Mouse (Mus musculus) erythroblast, embryonic 14.5 days (primary cell): ENCODE measurements around the gene Tbca. TPM values are rescaled to one million over a fixed set of nuclear protein-coding genes. Genes with fewer than 3 reads are reported as not detected.

ENCODE experiments used
- H3K27me3 ChIP-seq: 2 replicates; pipeline ENCODE4 v1.6.1; 2012; ENCODE audit warnings: inconsistent platforms; ENCODE audit not compliant: control insufficient read depth
- H3K36me3 ChIP-seq: 2 replicates; pipeline ENCODE4 v1.6.1; 2012; ENCODE audit warnings: mild to moderate bottlenecking, inconsistent platforms; ENCODE audit not compliant: control insufficient read depth
- H3K4me1 ChIP-seq: 2 replicates; pipeline ENCODE4 v1.6.1; 2012; ENCODE audit warnings: inconsistent platforms; ENCODE audit not compliant: control insufficient read depth
- H3K4me3 ChIP-seq: replicated peaks from 2 replicates; pipeline ENCODE3; 2012; ENCODE audit warnings: moderate library complexity, mild to moderate bottlenecking, inconsistent platforms
- H3K9me3 ChIP-seq: 2 replicates; pipeline ENCODE4 v1.6.1; 2012; ENCODE audit warnings: low read length, inconsistent platforms, mixed read lengths; ENCODE audit not compliant: control insufficient read depth
- GATA1 ChIP-seq: IDR thresholded peaks from 2 replicates; pipeline ENCODE4 v1.6.1; 2012; ENCODE audit warnings: low read length, inconsistent platforms, mixed read lengths
- TAL1 ChIP-seq: IDR thresholded peaks from 3 replicates; pipeline ENCODE4 v1.6.1; 2012; ENCODE audit warnings: low read length, inconsistent platforms, mixed read lengths
- polyA plus RNA-seq: library from polyadenylated mRNA; stranded (reverse); fragments of >175 nt; gene quantifications from 2 replicates; pipeline ENCODE4 v1.2.3, GENCODE M21; 2012

Tbca gene
- polyA plus RNA-seq, 1 experiment = 1.5 TPM

- no peaks in the 10 kb centered on the region for H3K4me1 ChIP-seq
- no peak overlapping the region for H3K4me3 ChIP-seq
- H3K36me3 ChIP-seq = no peaks in the 10 kb centered on the region
- peaks cover 100% of the 10 kb centered on the region for H3K27me3 ChIP-seq
- peaks cover 3% of the 10 kb centered on the region; the same call in 1 of the 2 replicates for H3K9me3 ChIP-seq
- TF ChIP-seq GATA1 (no peak), TAL1 (no peak)
Measured at GRCm38 (mm10) chr13:94874039-94874425, 85.3 kb downstream of the Tbca start.

- Histone ChIP-seq H3K4me3 (no peak overlapping the region), H3K27me3 (peaks cover 99% of the 10 kb centered on the region), H3K36me3 (no peaks in the 10 kb centered on the region), H3K4me1 (no peaks in the 10 kb centered on the region), H3K9me3 (peaks cover 3% of the 10 kb centered on the region; the same call in 1 of the 2 replicates)
- TF ChIP-seq GATA1 (no peak), TAL1 (no peak)
Measured at GRCm38 (mm10) chr13:94874656-94875395, 86.1 kb downstream of the Tbca start.

DNA sequence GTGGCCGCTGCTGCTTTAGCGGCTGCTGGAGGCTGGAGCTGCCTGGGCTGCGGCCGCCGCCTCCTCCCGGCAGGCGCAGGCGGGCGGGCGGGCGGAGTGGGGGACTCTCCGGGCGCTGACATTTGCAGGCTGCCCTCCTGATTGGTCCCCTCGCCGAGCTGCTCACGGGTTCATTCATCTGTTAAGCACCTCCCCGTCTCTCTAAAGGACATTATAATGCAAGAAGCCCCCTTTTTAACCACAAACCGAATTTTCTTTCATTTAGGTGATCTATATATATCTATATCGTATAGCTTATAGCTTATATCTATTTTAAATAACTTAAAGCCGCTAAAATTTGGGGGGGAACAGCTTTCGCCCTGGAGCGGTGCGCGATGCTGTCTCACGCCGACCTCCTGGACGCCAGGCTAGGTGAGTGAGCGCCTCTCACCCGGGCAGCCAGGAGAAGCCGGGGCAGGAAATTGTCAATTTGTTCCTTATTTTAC is 86.7 kb downstream of the Tbca start, which contains the start of gene Otp:
Gene Otp, plus strand, starts transcription at position 207 of the 485 bp plus-strand sequence.
- H3K9me3 ChIP-seq = peaks cover 3% of the 10 kb centered on the region; the same call in 1 of the 2 replicates
- H3K36me3 ChIP-seq = no peaks in the 10 kb centered on the region
- peaks cover 99% of the 10 kb centered on the region for H3K27me3 ChIP-seq
- TF ChIP-seq GATA1 = no peak
- no peak for TF ChIP-seq TAL1
- no peak within 1 kb of the TSS for H3K4me3 ChIP-seq
- H3K4me1 ChIP-seq = no peaks in the 10 kb centered on the region

- no peak for TF ChIP-seq GATA1
- no peak for TF ChIP-seq TAL1
- no peaks in the 10 kb centered on the region for H3K4me1 ChIP-seq
- H3K36me3 ChIP-seq = no peaks in the 10 kb centered on the region
- H3K9me3 ChIP-seq = peaks cover 3% of the 10 kb centered on the region; the same call in 1 of the 2 replicates
- H3K27me3 ChIP-seq = peaks cover 99% of the 10 kb centered on the region
- no peak overlapping the region for H3K4me3 ChIP-seq
Measured at GRCm38 (mm10) chr13:94876286-94877210, 87.8 kb downstream of the Tbca start.

GRCm38 (mm10) chr13:94877211-94877590 is 88.5 kb downstream of the Tbca start:
- TF ChIP-seq GATA1 (no peak), TAL1 (no peak)
- H3K4me1 ChIP-seq = no peaks in the 10 kb centered on the region
- peaks cover 99% of the 10 kb centered on the region for H3K27me3 ChIP-seq
- H3K4me3 ChIP-seq = no peak overlapping the region
- peaks cover 3% of the 10 kb centered on the region; the same call in 1 of the 2 replicates for H3K9me3 ChIP-seq
- no peaks in the 10 kb centered on the region for H3K36me3 ChIP-seq

DNA sequence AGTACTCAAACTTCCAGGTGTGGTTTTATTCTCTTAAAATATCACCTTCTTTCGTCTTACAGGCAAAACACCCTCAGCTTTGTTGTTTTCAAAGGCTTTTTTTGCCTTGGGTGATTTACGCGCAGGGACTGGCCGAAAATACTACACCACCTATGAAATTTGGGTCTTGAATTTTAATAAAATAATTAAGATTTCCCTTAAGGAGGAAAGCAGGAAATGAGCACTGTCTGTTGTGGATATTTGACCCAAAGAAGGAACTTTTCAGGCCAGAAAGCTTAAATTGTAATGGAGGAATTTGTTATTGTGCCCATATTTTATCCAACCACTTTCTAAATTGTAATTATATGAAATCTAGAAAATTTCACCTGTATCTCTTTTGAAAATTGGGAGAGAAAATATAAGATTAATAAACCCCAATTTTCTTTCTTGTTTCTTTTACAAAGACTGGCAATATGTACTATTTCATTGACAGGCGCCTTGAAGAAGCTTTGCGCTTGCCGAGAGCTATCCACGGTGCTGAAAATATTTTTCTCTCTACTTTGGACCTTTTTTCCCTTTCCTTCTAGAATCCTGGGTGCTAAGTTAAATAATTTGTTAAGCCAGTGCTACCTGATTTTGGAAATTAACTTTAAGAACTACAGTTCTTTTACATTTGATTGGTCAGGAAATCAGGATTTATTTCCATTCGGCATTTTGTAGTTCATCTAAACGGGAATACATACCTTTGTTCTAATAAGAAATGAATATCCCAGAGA is 89.5 kb downstream of the Tbca start:
- H3K4me1 ChIP-seq = peaks cover 1% of the 10 kb centered on the region
- TF ChIP-seq TAL1 = no peak
- no peak for TF ChIP-seq GATA1
- H3K27me3 ChIP-seq = peaks cover 99% of the 10 kb centered on the region
- no peaks in the 10 kb centered on the region for H3K36me3 ChIP-seq
- H3K9me3 ChIP-seq = peaks cover 3% of the 10 kb centered on the region; the same call in 1 of the 2 replicates
- no peak overlapping the region for H3K4me3 ChIP-seq

DNA sequence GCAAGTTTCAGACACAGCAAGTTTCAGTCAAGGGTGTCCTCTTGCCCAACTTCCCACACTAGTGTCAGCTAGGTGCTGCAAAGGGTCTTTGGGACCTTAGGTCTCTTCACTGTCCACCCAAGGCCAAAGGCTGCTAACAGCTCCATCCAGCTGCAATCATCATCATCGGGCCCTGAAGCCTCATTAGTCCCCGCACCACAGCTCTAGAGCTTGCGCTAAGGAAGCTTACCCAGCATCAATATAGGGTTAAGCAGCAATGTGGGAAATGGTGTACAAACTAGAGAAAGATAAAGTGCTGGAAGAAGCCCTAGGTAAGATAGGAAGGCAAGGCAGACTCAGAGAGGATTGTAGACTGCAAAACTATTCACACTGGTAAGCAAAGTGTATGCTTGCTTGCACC is 92.5 kb downstream of the Tbca start:
- no peak overlapping the region for H3K4me3 ChIP-seq
- H3K4me1 ChIP-seq = peaks cover 3% of the 10 kb centered on the region
- peaks cover 99% of the 10 kb centered on the region for H3K27me3 ChIP-seq
- H3K36me3 ChIP-seq = no peaks in the 10 kb centered on the region
- TF ChIP-seq GATA1 (no peak), TAL1 (no peak)
- H3K9me3 ChIP-seq = peaks cover 5% of the 10 kb centered on the region; the same call in 1 of the 2 replicates

DNA sequence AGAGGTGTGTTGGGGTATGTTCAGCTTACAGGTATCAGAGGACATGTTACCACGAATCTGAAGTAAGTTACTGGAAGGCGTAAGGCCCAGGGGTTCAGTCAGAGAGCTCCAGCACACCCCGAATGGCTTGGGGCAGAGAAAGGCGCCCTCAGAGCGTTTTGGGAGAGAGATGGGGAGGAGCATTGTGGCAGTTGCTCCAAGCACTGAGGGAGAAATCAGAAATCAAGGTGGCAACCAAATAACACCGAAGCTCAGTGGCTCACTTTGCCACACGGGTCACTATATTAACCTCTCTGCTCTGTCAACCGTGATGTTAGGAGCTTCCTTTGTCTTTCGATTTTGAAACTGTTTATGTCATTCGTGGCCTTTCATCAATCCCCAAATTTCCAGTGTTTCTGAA is 93.5 kb downstream of the Tbca start:
- H3K4me1 ChIP-seq = peaks cover 3% of the 10 kb centered on the region
- peaks cover 99% of the 10 kb centered on the region for H3K27me3 ChIP-seq
- H3K9me3 ChIP-seq = peaks cover 3% of the 10 kb centered on the region; the same call in 1 of the 2 replicates
- TF ChIP-seq GATA1 (no peak), TAL1 (no peak)
- H3K36me3 ChIP-seq = no peaks in the 10 kb centered on the region
- H3K4me3 ChIP-seq = no peak overlapping the region
